Mouse (Mus musculus) T-cell, adult 2 months (primary cell): ENCODE measurements around the gene Bglap.
"Not testable (repeated sequence)": the region's sequence is repeated elsewhere in the genome, so short reads cannot be mapped to it uniquely, and the experiment has no call there.

Source experiments
- DNase-seq: peaks from one replicate; pipeline ENCODE4 v3.0.0; 2022; ENCODE audit warnings: low spot score

The Bglap gene

DNA sequence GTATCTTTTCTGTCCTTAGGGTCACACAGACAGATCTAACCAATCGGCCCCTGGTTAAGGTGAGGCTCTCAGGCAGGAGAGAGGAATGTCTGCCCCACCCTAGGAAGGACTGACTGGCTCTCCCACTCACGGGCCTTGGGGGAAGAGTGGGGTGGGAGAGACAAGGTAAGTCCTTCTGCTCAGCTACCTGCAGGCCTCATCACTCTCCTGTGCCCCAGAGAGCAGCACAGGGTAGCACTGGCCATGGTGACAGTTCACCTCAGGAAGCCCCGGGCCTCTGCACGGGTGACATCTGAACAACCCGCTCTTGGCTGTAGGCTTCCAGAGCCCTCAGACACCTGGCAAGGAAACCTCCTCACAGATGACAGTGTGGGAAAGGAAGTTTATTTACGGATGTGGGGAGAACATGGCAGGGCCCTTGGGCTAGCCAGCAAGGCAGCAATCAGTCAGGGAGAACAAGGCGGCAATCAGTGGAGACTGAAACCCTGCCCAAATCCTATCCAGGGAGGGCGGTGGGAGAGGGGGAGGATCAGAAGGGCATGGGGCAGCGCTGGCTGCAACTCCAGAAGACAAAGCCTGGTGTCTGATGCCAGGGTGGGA, 9.6 kb upstream of the Bglap start:
- DNase-seq: no peak

DNA sequence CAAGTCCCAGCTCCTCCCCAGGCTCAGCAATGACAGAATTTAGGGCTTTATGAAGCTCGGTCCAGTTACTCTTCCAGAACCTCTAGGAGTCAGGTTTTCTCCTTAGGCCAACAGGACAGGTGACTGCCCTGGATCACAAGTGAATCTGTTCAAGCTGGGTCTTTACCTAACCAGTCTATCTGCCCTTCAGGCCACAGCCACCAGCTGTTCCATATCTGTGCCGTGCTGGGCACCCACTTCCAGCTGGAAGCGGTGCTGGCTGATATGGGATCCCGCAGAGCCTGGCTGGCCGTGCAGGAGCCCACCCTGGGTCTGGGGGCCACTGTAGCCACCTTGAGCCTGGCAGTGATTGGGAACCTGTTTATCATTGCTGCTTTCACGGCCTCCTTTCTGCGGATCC, 1.9 kb downstream of the Bglap start:
- not testable (repeated sequence) for DNase-seq

DNA sequence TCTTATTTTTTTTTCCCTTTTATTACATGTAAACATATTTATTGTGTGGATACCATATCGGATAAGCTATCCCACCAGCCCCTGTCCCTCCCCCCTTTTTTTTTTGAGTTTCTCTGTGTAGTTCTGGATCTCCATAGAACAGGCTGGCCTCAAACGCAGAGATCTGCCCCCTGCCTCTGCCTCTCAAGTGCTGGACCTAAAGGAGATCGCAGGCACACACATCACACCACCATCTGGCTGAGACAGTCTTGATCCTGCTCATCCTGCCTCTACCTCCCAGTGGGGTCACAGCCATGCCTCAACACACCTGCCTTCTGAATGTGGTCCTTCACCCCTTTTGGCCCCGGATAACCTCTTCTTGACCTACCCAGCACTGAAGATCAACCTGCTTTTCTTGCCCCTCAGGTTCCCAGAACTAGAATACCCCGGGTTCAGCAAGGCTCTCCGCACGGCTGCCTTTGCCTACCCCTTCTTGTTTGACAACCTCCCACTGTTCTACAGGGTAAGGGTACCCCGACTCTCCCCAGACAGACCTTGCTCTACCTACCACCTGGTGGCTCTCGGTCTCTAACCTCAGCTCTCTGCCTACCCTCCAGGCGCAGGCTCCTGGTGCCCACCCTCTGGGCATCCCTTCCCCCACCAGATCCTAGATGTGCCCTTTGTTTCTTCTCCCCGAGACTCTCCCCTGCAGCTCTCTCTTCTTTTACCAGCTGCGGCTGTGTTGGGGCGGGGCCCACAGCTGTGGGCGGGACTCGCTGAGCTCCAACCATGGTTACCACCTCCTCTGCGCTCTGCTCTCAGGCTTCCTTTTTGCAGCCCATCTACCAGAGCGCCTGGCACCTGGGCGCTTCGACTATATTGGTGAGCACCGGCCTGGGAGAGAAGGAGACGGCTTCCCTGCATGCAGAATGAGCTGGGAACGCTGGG, 2.6 kb downstream of the Bglap start:
- DNase-seq: peak; percentile 48

DNA sequence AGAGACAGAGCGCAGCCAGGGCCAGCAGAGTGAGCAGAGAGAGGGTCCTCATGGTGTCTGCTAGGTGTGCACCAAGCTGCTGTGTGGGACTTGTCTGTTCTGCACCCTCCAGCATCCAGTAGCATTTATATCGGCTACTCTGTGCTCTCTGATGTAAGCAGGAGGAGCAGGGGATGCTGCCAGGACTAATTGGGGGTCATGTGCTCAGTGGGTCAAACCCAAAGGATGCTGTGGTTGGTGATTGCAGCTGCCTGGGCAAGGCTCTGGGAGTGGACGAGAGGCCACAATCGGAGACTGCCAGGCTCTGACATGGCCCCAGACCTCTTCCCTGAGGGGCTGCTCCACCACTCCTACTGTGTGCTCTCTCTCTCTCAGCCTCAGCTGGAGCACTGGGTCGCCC, 5.7 kb downstream of the Bglap start, which contains the start of gene Bglap2:
Gene Bglap2 (minus strand): TSS at position 101 of the 400 bp plus-strand sequence.
- not testable (repeated sequence) for DNase-seq

DNA sequence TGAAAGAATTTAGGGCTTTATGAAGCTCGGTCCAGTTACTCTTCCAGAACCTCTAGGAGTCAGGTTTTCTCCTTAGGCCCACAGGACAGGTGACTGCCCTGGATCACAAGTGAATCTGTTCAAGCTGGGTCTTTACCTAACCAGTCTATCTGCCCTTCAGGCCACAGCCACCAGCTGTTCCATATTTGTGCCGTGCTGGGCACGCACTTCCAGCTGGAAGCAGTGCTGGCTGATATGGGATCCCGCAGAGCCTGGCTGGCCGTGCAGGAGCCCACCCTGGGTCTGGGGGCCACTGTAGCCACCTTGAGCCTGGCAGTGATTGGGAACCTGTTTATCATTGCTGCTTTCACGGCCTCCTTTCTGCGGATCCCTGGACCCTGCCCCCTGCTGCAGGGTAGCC, 7.6 kb downstream of the Bglap start:
- not testable (repeated sequence) for DNase-seq

DNA sequence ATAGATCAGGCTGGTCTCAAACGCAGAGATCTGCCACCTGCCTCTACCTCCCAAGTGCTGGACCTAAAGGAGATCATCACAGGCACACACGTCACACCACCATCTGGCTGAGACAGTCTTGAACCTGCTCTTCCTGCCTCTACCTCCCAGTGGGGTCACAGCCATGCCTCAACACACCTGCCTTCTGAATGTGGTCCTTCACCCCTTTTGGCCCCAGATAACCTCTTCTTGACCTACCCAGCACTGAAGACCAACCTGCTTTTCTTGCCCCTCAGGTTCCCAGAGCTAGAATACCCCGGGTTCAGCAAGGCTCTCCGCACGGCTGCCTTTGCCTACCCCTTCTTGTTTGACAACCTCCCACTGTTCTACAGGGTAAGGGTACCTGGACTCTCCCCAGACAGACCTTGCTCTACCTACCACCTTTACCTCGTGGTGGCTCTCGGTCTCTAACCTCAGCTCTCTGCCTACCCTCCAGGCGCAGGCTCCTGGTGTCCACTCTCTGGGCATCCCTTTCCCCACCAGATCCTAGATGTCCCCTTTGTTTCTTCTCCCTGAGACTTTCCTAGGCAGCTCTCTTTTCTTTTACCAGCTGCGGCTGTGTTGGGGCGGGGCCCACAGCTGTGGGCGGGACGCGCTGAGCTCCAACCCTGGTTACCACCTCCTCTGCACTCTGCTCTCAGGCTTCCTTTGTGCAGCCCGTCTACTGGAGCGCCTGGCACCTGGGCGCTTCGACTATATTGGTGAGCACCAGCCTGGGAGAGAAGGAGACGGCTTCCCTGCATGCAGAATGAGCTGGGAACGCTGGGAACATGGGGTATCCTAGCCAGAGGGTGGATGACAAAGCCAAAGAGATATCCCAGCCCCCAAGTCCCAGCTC, 8.3 kb downstream of the Bglap start:
- peak; percentile 25 for DNase-seq

DNA sequence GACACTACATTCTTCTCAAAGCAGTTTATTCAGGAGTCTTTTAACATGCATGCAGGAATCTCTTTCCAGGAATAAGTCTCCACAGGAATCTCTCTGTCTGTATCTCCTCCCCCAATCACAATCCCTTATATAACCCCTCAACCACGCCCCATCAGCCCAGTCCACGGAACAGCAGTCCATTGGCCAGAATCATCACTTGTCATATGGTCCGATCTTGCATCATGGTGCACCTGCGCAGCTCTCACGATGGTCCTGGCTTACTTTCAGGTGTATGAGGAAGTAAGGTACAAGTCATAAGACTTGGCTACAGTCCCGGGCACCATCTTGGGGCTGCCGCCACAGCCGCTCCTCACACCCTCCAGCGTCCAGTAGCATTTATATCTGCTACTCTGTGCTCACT, 11.6 kb downstream of the Bglap start, which contains the start of gene Bglap3:
Gene Bglap3 (minus strand): TSS at position 101 of the 400 bp plus-strand sequence.
- DNase-seq: not testable (repeated sequence)

DNA sequence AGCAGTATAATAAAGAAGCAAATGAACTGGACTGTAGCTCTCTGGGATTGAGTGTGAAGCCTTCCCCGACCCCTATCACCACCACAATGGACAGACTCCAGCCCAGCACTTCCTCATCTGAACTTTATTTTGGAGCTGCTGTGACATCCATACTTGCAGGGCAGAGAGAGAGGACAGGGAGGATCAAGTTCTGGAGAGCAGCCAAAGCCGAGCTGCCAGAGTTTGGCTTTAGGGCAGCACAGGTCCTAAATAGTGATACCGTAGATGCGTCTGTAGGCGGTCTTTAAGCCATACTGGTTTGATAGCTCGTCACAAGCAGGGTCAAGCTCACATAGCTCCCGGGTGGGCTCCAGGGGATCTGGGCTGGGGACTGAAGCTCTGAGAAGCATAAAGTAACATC, 15.8 kb downstream of the Bglap start:
- not testable (repeated sequence) for DNase-seq

DNA sequence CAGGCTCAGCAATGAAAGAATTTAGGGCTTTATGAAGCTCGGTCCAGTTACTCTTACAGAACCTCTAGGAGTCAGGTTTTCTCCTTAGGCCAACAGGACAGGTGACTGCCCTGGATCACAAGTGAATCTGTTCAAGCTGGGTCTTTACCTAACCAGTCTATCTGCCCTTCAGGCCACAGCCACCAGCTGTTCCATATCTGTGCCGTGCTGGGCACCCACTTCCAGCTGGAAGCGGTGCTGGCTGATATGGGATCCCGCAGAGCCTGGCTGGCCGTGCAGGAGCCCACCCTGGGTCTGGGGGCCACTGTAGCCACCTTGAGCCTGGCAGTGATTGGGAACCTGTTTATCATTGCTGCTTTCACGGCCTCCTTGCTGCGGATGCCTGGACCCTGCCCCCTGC, 16.7 kb downstream of the Bglap start:
- DNase-seq: not testable (repeated sequence)

DNA sequence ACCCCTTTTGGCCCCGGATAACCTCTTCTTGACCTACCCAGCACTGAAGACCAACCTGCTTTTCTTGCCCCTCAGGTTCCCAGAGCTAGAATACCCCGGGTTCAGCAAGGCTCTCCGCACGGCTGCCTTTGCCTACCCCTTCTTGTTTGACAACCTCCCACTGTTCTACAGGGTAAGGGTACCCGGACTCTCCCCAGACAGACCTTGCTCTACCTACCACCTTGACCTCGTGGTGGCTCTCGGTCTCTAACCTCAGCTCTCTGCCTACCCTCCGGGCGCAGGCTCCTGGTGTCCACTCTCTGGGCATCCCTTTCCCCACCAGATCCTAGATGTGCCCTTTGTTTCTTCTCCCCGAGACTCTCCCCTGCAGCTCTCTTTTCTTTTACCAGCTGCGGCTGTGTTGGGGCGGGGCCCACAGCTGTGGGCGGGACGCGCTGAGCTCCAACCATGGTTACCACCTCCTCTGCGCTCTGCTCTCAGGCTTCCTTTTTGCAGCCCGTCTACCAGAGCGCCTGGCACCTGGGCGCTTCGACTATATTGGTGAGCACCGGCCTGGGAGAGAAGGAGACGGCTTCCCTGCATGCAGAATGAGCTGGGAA, 17.3 kb downstream of the Bglap start:
- peak; percentile 64 for DNase-seq

DNA sequence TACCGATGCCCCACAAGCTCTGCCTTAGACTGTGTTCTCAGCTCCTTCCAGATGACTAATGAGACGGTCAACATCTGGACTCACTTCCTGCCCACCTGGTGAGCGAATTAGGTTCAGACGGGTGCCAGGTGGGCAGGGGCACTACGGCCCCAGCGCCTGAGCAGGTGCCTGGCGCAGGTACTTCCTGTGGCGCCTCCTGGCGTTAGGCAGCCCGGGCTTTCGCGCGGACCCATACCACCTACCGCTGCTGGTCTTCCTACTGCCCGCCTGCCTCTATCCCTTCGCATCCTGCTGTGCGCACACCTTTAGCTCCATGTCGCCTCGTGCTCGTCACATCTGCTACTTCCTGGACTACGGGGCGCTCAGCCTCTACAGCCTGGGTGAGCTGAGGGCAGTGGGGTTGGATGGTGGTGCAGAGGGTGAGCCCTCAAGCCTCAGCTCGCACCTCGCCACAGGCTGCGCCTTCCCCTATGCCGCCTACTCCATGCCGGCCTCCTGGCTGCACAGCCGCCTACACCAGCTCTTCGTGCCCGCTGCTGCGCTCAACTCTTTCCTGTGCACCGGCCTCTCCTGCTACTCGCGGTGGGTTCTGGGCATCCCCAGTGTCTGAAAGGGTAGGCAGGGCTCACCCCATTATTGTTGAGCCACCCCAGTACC, 18.4 kb downstream of the Bglap start:
- DNase-seq: no peak

DNA sequence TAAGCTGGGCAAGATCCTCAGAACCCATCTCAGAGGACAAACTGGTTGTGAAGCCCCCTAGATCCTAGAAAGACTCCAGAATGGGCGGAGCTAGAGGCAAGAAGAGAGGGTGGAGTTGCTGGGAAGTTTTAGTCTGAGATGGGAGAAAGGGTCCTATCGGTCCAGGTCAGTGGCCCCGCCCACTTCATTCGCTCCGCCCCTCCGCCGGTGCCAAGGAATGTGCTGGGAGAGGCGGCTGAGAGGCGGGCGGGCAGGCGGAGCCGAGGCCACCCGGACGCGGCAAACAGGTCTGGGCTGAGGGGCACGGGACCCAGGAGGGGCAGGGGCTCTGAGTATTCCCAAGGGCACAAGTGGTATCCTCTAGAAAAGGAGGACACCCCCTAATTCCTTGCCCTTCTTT, 19.9 kb downstream of the Bglap start, which contains the start of gene Paqr6:
Gene Paqr6 (plus strand): TSS at position 248 of the 400 bp plus-strand sequence.
- DNase-seq: no peak

DNA sequence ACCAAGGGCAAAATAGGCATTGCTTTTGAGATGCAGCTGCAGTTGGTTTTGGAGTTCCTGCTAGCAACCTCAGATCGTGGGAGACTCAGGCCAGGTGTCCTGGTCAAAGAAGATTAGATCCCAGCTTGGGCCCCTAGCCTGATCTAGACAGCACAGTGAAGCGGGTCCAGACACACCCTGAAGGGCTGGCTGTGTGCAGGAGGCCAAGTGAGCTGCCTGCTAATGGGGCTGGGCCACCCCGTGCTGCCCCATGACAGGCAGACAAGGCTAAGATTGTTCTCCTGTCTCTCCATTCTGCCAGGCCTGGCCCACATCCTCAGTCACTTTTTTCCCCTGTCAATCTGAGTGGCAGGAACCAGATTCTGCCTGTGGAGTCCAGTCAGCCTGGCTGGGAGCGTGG, 20.6 kb downstream of the Bglap start:
- no peak for DNase-seq

DNA sequence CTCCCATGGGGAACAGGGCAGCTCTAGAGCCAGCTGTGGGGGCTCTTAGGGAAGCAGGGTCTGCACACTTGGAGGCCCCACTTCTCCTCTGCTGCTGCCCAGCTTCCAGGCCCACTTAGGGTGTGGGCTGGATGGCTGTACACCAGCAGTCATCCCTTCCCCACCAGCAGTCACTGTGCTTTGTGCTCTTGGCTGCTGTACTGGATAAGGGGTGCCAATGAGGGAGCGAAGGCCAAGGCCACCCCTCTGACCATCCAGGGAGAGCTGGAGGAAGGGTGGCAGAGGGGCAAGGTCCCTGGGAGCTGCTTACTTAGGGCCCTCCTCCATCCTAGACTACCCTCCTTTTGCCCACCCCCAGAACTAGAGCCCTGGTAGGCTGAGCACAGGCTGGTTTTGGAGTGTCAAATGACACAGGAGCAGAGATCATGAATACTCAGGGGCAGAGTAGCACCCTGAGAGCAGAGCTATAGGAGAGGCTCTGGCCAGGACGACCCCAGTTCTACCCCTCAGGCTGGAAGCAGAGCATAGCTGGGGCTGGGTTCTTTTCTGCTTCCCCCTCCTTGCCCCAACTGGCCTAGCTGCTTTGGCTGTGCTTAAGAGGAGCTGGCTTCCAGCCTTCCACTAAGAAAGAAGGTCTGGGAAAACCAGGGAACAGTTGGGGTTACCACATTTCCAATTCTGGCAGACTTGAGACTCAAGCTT, 22.5 kb downstream of the Bglap start:
- DNase-seq: no peak

DNA sequence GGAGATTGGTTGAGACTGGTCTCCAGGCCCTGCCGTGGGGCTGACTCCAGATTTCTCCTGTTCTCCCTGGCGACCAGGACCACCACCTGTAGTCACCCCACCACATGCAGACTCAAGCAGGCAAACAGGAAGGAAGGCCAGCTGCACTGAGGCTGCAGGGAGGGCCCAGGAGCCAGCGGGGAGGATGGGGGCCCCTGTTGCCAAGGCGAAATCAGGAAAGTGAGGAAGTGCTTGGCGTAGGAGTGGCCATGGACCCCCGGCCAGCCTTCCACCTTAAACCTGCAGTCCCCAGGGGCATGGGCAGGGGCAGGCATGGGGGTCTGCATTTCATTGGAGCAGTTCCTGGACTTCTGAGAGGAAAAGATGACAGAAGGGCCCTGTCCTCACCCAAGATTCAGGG, 23.2 kb downstream of the Bglap start:
- DNase-seq: no peak

DNA sequence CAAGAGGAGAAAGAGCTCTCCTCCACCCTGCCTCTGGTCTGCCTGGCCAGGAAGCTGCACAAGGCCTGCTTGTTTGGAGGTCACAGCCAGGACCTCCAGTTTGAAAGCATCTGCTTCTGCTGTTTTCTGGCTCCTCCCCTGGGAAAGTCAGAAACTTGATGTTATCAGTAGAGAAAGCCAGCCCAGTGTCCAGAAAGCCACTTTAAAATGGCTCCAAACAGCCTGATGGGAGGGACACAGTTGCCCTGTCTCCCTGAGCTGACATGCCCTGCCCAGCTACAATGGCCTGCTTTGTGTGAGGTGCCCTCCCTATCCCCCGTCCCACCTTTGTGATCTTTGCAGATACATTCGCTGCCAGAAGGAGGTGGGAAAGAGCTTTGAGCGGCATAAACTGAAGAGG, 24.3 kb downstream of the Bglap start:
- DNase-seq: no peak

DNA sequence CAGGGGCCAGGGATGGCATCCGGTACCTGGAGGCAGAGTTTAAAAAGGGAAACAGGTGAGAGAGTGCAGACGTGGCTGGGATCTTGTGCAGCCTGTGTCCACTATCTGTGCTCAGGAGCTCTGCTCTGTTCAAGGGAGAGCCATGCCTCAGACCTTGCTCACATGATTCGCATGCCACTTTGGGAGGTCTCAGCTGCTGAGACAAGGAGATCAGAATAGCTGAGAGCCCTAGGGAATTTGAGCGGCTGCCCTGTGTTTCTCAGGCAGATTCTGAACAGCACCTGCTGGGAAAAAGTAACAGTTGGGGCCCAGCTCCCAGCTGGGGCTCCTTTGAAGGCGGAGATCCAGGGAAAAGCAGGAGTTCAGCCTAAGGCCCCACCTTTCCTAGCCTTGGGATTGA, 24.7 kb downstream of the Bglap start:
- no peak for DNase-seq

DNA sequence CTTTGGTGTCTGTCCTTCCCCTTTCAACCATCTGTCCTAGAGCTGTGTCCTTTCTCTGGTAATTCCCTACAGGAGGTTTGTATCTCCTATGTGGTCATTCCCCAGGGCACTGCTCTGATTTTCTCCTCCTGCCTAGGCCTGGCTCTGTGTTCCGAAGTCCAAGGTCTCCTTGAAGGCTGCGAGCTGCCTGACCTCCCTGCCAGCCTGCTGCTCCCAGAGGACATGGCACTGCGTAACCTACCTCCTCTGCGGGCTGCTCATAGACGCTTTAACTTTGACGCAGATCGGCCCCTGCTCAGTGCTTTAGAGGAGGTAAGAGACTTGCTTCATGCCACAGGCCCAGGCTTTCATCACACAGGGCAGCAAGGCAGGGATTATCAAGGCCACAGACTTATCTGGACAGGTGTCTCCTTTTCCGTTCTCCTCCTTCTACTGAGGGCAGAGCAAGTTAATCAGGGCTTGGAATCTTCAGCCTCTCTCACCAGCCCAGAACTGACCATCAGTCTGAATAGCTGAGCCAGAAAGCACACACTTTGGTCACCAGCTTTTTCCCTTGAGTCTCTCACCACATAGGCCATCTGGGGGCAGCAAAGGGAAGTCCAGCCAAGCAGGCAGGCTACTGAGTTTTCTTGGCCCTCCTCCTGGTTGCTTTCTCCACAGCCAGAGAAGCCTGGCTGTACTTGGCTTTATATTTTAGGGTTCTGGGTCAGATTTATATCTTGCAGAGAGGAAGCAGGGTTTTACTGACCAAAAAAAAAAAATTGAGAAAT, 29.7 kb downstream of the Bglap start:
- DNase-seq: no peak

DNA sequence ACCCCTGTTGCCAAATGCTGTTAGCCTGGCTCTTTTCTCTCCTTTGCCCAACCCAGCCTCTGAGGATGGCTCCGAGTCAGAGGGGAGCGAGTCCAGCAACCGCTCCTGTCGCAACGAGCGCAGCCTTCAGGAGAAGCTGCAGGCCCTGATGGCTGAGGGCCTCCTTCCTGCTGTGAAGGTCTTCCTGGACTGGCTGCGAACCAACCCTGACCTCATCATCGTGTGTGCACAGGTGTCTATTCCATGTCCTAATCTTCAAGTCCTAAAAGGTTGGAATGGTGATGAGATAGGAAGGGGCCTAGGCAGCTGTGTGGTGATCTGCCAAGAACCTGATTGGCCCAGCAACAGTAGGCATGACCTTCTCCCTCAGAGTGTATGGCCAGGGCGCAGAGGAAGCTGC, 31.4 kb downstream of the Bglap start:
- DNase-seq: no peak

DNA sequence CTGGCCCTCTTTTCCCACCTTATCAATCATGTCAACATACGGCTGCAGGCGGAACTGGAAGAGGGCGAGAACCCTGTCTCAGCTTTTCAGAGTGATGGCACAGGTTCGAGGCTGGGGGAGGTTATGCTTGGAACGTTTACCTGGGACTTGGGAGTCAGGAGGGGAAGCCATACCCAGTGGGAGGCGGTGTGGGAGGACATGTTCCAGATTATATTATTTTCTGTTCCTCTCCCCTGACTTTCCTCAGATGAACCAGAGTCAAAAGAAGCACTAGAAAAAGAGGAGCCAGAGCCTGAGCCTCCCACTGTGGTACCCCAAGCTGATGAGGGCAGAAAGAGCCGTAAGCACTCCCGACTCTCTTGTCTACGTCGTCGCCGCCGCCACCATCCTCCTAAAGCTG, 33.5 kb downstream of the Bglap start:
- no peak for DNase-seq
